Mouse (Mus musculus) ovary, adult 18-20 months (tissue): ENCODE results near the gene A3galt2.

ENCODE experiments used
- DNase-seq: peaks from one replicate; pipeline ENCODE4 v3.0.0; 2022; ENCODE audit warnings: low spot score, mixed read lengths

The A3galt2 gene

DNA sequence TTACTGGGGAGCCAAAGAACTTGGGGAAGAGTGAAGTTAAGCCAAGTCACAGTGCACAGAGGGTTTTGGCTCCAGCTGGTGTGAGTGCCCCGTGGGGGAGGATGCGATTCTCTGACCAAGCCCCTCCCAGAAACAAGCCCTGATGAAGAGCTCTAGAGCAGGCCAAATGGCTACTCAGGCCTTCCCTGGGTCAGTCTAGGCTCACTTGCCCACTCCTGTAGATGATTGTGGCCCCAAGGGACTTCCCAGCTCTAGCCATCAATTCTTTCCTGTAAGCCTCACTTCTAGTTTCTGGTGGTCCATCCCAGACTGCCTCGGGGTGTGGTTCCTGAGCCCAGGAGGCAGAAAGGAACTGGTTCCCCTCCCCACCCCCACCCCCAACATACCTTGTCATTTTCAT is at the start of gene A3galt2:
Gene A3galt2, plus strand, starts transcription at position 301 of the 400 bp plus-strand sequence.
- no peak for DNase-seq

DNA sequence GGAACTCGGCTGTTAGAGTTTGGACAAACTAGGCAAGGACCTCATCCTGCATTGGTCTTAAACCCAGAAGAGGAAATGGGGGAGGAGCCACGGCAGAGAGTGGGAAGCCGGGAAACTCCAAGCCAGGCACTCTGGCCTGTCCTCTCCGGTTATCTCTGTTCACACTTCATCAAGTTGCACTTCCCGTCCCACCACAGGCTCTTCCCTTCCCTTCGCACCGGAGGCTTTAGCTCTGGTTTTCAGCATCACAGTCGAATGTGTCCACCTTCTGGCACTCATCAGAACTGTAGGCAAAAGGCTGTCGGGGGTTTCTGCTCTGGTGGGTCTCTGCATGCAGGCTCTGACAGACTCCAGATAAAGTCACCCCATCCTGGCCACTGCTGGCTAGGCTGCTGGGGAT is 48.5 kb upstream of the A3galt2 start:
- no peak for DNase-seq

DNA sequence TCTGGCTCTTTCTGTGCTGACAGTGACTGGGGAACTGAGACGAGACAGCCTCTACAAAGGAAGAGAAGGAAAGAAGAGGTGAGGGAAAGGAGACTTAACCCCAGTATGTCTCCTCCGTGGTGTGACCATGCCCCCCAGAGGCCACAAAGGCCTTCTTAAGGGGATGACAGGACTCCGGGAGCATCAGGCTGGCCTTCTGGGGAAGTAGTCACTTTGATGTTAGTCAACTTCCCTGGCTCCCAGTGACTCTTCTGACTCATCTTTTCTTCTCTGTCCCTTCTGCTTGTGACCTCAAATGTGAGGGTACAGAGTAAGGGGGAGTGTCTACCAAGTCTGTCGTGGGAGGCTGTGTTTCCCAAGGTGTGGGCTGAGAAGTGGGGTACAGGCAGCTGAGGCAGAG is 47.8 kb upstream of the A3galt2 start:
- DNase-seq = no peak

DNA sequence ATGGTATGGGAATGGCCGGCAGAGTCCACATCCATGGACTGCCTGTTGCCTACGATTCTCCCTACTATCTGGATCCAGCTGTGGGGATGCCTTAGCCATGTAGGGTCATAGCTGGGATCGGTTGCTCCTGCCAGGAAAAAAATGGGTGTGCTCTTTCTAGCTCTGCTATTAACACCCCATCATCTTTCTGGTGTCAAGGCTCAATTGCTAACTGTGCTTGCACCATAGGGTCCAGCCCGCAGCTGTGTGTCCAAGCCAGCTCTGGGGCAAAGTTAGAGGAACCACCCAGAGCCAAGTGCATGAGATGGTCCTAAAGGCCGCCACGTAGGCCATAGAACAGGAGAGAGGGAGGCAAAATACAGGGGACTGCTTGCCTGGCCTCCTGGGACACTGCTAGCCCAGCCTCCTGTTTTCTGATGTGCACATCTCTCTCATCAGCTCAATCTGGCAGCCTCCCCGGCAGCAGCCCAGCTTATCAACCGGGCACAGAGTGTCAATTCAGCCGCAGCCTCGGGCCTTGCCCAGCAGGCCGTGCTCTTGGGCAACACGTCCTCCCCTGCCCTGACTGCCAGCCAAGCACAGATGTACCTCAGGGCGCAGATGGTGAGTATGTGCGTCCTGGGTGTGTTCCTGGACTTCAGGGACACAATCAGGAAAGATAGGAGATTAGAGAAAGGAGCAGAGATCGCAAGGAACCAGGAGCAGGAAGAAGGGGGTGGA is 45.9 kb upstream of the A3galt2 start:
- no peak for DNase-seq

DNA sequence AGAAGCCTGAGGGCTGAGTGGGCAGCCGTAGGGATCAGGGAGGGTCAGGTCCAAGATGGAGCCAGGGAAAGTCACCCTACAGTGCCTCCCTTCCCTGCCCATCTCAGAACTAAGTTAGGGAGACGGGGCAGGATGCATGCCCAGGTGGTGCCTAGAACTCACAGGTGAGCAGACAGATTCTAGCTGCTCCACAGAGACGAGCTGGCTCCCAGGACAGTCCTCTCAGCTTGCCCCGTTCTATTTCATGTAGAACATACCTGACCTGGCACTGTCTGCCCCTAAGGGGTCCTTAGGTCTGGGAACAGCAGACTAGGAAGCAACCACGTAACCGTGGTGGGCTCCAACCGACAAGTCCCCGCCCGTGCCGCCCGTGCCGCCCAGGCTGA is 45.4 kb upstream of the A3galt2 start:
- DNase-seq = no peak

DNA sequence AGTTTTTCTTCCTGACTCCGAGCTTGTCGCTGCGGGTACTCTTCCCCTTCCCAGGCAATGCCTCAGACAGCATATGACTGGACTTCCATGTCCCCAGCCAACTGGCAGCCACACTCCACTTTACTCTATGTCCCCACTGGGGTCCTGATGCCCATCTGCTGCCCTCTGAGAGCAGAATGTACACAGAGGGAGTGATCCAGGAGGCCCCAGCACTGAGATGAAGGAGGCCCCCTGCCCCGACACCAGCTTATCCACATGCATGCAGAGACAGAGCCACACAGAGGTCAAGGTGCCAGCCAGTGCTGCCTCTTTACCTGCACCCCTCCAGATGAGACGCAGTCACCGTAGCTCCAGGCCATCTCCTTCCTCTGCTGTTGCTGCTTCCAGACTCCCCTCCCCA is 44.9 kb upstream of the A3galt2 start:
- no peak for DNase-seq

DNA sequence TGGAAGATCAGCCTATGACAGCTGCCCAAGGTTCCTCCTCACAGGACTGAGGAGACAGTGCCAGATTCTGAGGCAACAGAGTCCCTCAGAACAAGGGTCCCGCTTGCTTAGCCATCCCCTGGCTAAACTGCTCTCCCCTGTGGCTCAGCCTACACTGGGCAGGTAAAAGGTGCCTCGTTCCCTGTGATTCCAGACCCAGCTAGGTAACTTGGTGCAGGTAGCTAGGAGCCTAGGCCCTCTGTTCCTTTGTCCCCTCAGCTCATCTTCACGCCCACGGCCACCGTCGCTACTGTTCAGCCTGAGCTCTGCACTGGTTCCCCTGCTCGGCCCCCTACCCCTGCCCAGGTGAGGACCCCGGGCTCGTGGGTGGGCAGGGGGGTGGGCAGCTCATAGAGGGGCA is 44.4 kb upstream of the A3galt2 start:
- DNase-seq = no peak

DNA sequence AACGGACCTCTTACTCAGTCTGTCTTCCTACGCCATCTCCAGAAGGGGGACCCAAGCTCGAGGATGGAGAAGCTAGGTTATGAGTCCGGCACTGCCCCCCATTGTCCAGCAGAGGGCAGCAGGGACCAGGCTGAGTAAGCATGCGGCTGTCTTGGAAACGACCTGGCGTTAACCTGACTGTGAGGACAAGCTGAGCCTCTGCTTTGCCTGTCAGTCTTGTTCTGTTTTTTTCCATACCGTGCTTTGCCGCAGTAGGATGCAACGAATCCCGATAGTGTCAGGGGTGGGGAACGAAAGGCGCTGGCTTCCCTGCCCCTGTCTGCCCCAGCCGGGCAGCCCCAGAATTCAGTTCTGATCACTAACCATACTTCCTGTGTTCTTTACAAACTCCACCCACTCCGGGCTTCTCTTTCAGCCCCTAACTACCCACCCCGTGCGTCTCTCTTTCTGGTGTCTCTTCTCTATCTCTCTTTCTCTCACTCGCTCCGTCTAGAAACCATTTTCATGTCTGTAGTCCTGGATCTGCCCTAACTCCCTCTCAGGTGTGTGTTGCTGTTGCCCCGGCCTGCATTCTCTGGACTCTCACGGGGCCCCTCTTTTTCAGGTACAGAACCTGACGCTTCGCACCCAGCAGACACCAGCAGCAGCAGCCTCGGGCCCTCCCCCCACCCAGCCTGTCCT is 43.6 kb upstream of the A3galt2 start:
- peak; percentile 82 for DNase-seq

DNA sequence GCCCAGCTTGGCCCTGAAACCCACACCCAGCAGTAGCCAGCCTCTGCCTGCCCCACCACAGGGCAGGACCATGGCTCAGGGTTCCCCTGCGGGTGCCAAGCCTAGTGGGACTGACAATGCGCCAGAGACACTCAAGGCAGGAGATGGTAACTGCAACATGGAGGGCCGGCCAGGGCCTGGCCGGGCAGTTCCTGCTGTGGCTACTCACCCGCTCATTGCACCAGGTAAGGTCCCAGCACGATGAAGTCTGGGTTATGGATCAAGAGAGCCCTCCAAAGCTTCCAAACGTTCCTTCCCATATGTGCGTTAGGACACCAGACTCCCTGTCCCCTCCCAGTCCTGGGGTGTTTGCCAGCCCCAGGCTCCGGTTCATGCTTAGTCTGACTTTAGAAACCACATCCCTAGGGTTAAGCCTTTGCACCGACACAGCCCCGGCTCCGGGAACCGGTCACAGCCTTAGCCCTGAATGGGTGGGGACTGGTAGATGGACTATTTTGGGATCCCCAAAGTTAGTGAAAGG is 43.0 kb upstream of the A3galt2 start:
- no peak for DNase-seq

DNA sequence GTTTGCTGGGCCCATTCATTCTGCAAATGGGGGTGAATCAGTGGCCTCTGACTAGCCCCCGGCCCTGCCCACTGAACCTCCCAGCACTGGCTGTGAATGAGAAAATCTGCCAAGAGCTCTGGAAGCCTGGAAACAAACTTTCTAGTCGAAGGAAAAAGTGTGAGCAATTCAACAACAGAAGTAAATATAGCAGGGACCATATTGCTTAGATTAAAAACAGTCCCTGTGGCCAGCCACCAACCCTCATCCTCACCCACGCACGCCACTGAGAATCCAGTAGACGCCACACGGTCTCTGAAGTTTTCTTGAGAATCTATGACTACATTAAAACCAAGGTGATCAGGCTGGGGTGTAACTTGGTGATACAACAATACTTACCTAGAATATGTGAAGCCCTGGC is 42.2 kb upstream of the A3galt2 start:
- no peak for DNase-seq

DNA sequence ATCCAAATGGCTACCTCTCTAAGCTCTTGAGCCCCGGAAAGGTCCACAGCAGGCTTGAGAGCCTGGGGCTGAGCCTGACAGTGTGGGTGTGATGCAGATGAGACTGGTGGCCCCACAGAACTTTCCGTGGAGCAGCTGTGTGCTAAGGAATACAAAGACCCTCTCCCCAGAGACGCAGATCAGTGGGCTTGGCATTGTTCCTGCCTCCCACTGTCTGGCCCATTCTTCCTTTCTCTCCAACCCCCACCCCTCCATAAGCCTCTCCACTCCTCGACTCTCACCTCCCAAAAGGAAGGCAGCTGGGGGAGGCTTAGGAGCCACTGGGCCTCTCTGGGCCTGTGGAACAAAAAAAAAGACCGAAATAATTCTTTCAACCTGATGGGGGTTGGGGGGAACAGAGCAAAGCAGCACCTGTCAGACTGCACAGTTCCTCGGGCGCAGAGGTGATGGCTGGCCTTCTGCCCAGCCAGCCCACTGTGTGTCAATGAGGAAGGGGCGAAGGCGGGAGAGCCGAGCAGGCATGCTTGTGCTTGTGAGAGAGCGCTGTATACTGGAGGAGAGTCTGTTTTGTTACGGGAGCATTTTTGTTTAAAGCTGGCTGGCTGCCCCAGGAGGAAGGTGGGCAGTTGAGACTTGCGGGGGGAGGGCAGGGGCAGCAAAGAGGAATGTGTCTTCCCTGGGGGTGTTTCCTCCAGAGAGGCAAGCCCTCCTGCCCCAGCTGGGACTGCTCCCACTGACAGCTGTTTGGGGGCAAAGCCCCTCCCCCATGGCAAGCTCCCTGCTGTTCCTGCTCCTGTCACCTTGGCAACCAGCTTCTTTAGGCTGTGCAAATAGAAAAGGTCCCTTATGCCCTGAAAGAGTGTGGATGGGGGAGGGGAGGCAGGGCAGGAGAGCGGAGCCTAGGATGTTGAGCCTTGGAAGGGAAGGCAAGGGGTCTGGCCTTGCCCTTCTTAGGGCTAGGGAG is 39.6 kb upstream of the A3galt2 start:
- DNase-seq = no peak

DNA sequence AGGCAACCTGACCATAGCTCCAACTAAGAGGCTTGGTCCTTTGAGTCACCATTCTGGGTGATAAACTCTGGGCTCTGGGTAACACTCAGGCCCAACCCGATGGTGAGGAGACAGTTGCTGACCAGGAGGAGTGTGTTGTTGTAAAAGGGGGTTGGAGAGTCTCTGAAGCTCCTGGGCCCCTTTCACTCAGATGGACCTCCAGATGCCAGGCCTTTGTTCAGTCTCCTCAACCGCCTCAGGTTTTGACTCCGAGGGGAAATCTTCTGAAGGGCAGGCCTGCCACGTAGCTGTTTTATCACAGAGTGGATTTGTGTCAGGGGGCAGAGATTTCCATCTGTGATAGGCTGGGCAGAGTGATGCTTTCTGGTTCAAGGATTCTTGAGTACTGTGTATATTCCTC is 38.9 kb upstream of the A3galt2 start:
- no peak for DNase-seq

DNA sequence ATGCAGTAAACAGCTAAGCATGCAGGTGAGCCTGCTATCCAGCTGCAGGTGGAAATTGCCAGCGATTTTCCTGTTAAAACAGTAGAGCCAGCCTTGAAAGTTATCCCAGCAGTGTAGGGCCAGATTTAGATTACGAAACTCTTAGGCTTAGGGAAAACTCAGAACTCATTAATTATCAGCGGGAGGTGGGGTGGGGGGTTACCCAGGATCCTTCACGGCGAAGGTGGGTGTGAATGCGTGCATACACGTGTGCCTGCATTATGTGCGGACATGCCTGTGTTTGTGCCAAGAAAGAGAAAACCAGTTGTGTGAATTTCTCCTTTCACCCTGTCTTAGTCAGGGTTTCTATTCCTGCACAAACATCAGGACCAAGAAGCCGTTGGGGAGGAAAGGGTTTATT is 38.4 kb upstream of the A3galt2 start:
- DNase-seq = no peak

DNA sequence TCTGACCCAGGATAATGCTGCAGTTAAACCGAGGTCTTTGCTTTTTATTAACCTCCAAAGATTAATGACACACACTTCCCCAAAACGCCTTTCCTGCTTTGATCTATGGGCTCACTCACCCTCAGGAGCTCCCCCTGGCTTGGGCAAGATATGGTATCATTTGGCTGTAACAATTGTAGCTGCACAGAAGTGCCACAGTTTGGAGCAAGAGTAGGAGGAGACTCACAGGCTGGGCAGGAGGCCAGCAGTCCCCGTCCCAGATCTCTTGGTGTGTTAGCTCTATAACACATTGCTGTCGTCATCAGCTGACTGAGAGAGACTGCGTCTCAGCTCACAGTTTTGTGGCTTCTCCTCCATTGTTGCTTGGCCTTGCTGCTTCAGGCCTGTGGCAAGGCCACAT is 35.1 kb upstream of the A3galt2 start:
- peak; percentile 49 for DNase-seq

DNA sequence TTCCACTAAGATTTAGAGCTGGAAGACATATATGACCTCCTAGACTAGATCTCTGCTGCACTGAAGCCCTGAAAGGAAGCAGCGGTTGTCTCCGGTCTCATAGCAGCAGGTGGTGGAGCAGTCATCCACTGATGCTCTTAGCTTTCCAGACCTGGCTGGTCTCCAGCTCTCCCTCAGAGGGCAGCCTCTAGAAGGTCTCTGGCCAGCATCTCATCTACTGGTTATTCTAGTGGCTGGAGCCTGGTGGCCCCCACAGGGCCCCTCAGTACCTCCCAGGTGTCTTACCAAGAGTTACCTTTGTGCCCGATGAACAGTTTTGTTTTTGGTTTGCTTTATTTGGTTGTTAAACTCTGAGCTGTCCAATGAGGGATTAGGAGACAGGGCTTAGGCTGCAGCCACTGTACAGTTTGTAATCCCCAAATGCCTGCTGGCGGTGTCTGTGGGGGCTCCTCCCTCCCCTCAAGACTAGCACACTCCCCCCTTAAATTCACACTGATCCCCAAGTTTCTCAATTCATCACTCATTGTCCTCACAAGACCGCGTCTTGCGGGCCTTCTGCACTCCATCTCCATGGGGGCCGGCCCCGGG is 34.0 kb upstream of the A3galt2 start:
- no peak for DNase-seq

DNA sequence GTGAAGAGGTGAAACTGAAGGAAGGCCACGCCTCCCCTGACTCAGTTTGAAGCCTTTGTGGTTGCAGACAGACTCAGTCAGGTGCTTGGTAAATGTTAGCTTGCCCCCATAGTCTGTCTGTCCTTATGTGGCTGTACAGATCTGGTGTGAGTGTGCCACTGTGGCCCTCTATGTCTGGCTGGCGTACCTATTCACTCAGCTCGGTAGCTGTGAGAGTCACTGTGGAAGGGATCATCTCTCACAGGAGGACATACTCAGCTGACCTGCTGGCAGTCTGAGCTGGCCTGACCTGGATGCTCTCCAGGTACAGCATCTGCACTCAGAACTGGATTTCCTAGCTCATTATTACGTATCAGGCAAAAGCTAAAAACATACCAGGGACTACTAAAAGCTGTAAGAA is 33.4 kb upstream of the A3galt2 start:
- DNase-seq = no peak

DNA sequence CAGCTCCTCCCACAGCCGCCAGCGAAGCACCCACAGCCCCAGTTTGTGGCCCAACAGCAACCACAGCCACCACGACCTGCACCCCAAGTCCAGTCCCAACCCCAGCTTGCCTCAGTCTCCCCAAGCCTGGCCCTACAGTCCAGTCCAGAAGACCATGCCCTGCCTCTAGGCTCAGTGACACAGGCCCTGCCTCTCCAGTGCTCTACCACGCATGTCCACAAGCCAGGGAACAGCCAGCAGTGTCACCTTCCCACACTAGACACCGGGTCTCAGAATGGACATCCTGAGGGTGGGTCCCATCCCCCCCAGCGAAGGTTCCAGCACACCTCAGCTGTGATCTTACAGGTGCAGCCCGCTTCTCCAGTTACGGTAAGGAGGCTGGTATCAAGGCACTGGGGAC is 32.2 kb upstream of the A3galt2 start:
- no peak for DNase-seq

DNA sequence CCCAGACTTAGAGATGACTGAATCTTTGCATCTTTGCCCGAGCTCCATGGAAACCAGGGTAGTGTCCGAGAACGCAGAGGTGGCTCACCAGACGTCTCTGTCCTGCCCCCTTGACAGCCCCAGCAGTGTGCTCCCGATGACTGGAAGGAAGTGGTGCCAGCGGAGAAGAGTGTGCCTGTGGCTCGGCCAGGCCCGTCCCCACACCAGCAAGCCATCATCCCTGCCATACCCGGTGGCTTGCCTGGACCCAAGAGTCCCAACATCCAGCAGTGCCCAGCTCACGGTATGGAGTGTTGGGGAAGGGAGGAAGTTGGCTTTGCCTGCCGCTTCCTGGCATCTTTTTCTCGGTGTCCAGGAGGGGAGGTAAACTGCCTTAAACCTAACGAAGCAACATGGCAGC is 31.7 kb upstream of the A3galt2 start:
- no peak for DNase-seq

DNA sequence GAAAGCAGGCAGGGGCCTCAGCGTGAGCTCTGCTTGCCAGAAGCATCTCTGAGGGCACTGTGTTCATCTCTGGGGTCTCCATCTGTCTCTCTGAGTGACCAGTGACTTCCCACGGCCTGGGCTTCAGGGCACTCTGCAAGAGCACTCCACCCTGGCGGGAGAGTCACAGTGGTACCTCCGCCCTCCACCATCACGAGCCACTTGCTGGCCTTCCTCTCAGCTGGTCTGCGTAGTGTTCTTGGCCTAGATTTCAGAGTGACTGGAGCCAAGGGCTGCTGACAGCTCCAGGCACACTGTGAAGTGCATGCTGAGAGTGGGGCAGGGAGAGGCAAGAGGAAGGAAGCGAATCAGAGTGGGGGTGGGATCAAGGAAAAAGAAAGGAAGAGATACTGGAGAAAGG is 31.1 kb upstream of the A3galt2 start:
- no peak for DNase-seq

DNA sequence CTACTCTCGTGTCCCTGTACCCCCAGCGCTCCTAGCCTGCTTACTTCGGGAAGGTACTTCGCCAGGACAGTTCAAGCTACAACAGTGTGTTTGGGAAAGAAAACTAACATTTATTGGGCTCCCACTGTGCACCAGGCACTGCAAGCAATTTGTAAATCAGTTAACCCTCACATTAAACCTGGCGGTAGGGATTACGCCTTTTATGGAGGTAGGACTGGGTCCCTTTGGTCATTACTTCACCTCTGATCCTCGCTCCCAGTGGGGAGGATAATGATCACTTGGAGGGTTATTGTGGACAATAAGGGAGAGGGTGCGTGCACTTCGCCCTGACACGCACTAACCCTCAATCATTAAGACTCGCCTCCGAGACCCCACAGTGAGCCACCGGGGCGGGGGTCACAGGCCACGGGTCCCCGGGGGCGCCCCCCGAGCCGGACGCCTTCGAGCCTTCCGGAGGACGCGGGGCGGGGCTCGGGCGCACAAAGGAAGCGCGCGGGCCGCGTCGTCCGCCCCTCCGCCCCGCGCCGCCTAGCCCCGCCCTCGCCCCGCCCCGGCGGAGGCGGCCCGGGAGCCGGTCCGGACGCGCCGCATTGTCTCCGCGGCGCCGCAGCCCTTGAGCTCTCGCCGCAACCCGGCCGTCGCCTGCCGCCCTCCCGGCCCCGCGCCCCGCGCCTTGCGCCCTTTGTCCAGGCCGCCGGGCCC is 28.0 kb upstream of the A3galt2 start:
- DNase-seq = peak; percentile 69

DNA sequence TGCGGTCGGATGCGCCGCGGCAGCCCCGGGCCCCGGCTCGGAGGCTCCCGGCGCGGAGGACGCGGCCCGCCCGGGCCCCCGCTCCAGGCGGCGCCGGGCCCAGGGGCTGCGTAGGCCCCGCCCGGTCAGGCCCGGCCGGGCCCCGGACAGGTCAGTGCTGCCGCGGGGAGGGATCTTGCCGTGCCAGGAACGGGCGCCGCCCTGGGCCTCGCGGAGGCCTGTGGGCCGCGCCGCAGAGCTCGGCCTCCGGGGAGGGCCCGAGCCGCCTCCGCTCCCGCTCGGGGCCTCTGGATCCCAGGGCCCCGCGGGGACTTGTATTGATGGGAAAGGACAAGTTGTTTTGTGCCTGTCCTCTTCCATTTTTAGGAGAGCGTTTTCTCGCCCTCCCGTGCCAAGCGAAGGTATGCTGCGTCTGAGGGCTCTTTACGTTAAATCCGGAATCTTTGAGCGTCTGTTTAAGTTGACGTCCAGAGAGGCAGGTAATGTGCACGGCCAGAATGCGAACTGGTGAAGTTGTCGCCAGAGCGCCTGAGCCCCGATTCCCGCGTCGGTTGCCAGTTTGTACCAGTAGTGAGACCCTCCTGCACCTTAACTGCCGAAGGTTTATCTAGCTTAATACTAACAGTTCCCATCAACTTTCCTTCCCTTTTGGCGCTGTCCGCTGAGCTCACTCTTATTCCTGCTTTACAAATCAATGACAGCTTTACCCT is 27.3 kb upstream of the A3galt2 start:
- DNase-seq = peak; percentile 57
